Mouse (Mus musculus): Measurements from ENCODE around the gene Fars2. TPM values are rescaled to one million over a fixed set of nuclear protein-coding genes. Genes with fewer than 3 reads are reported as not detected.

Fars2 gene
- polyA plus RNA-seq, 1 experiment = 28.4 TPM

- no peak for DNase-seq
- Histone ChIP-seq H3K27me3 (ENCODE audit: control insufficient read depth, insufficient read depth, low read length) (no peaks in the 10 kb centered on the region), H3K27ac (ENCODE audit: insufficient read depth, low read length) (no peak overlapping the region), H3K4me3 (replicated peaks; ENCODE audit: insufficient read depth, low read depth, low read length) (no peak overlapping the region), H3K4me1 (ENCODE audit: control insufficient read depth, insufficient read depth, low read length) (no peaks in the 10 kb centered on the region)
- TF ChIP-seq CTCF (IDR thresholded peaks at IDR 0.05; ENCODE audit: borderline replicate concordance, insufficient read depth, low read depth, low read length) = no peak
- no peak for TF ChIP-seq POLR2A (IDR thresholded peaks at IDR 0.05; ENCODE audit: borderline replicate concordance, insufficient read depth, low read length)
- WGBS = 85% methylated on average over 6 of the region's 6 CpGs
Measured at GRCm38 (mm10) chr13:36430420-36431114, 313.4 kb downstream of the Fars2 start.

- H3K27ac ChIP-seq (ENCODE audit: insufficient read depth, low read length) = no peak overlapping the region
- no peak overlapping the region for H3K4me3 ChIP-seq (replicated peaks; ENCODE audit: insufficient read depth, low read depth, low read length)
- H3K4me1 ChIP-seq (ENCODE audit: control insufficient read depth, insufficient read depth, low read length) = no peaks in the 10 kb centered on the region
- H3K27me3 ChIP-seq (ENCODE audit: control insufficient read depth, insufficient read depth, low read length) = no peaks in the 10 kb centered on the region
- DNase-seq = no peak
- TF ChIP-seq CTCF (IDR thresholded peaks at IDR 0.05; ENCODE audit: borderline replicate concordance, insufficient read depth, low read depth, low read length) = no peak
- no peak for TF ChIP-seq POLR2A (IDR thresholded peaks at IDR 0.05; ENCODE audit: borderline replicate concordance, insufficient read depth, low read length)
- 86% methylated on average over 8 of the region's 8 CpGs for WGBS
Measured at GRCm38 (mm10) chr13:36431974-36432518, 314.8 kb downstream of the Fars2 start.

GRCm38 (mm10) chr13:36444748-36445423 is 327.7 kb downstream of the Fars2 start:
- 43% methylated on average over 4 of the region's 4 CpGs for WGBS
- Histone ChIP-seq H3K27ac (ENCODE audit: insufficient read depth, low read length) (no peak overlapping the region), H3K27me3 (ENCODE audit: control insufficient read depth, insufficient read depth, low read length) (no peaks in the 10 kb centered on the region), H3K4me3 (replicated peaks; ENCODE audit: insufficient read depth, low read depth, low read length) (no peak overlapping the region), H3K4me1 (ENCODE audit: control insufficient read depth, insufficient read depth, low read length) (peaks cover 8% of the 10 kb centered on the region; the same call in 1 of the 2 replicates)
- DNase-seq = peak; percentile 11 to 21
- TF ChIP-seq CTCF (IDR thresholded peaks at IDR 0.05; ENCODE audit: borderline replicate concordance, insufficient read depth, low read depth, low read length) (no peak), POLR2A (IDR thresholded peaks at IDR 0.05; ENCODE audit: borderline replicate concordance, insufficient read depth, low read length) (no peak)

GRCm38 (mm10) chr13:36447947-36448346 is 330.7 kb downstream of the Fars2 start:
- no peak for DNase-seq
- Histone ChIP-seq H3K27me3 (ENCODE audit: control insufficient read depth, insufficient read depth, low read length) (no peaks in the 10 kb centered on the region), H3K4me3 (replicated peaks; ENCODE audit: insufficient read depth, low read depth, low read length) (no peak overlapping the region), H3K4me1 (ENCODE audit: control insufficient read depth, insufficient read depth, low read length) (peaks cover 8% of the 10 kb centered on the region; the same call in 1 of the 2 replicates), H3K27ac (ENCODE audit: insufficient read depth, low read length) (no peak overlapping the region)
- 46% methylated on average over 4 of the region's 4 CpGs for WGBS
- TF ChIP-seq CTCF (IDR thresholded peaks at IDR 0.05; ENCODE audit: borderline replicate concordance, insufficient read depth, low read depth, low read length) = no peak
- TF ChIP-seq POLR2A (IDR thresholded peaks at IDR 0.05; ENCODE audit: borderline replicate concordance, insufficient read depth, low read length) = no peak

GRCm38 (mm10) chr13:36448565-36448964 is 331.4 kb downstream of the Fars2 start:
- H3K4me1 ChIP-seq (ENCODE audit: control insufficient read depth, insufficient read depth, low read length) = peaks cover 8% of the 10 kb centered on the region; the same call in 1 of the 2 replicates
- DNase-seq = no peak
- no peaks in the 10 kb centered on the region for H3K27me3 ChIP-seq (ENCODE audit: control insufficient read depth, insufficient read depth, low read length)
- H3K4me3 ChIP-seq (replicated peaks; ENCODE audit: insufficient read depth, low read depth, low read length) = no peak overlapping the region
- TF ChIP-seq CTCF (IDR thresholded peaks at IDR 0.05; ENCODE audit: borderline replicate concordance, insufficient read depth, low read depth, low read length) = no peak
- no peak for TF ChIP-seq POLR2A (IDR thresholded peaks at IDR 0.05; ENCODE audit: borderline replicate concordance, insufficient read depth, low read length)
- 76% methylated on average over 7 of the region's 7 CpGs for WGBS
- no peak overlapping the region for H3K27ac ChIP-seq (ENCODE audit: insufficient read depth, low read length)

GRCm38 (mm10) chr13:36451437-36451836 is 334.2 kb downstream of the Fars2 start:
- TF ChIP-seq CTCF (IDR thresholded peaks at IDR 0.05; ENCODE audit: borderline replicate concordance, insufficient read depth, low read depth, low read length) (no peak), POLR2A (IDR thresholded peaks at IDR 0.05; ENCODE audit: borderline replicate concordance, insufficient read depth, low read length) (no peak)
- Histone ChIP-seq H3K4me1 (ENCODE audit: control insufficient read depth, insufficient read depth, low read length) (no peaks in the 10 kb centered on the region), H3K4me3 (replicated peaks; ENCODE audit: insufficient read depth, low read depth, low read length) (no peak overlapping the region), H3K27ac (ENCODE audit: insufficient read depth, low read length) (no peak overlapping the region), H3K27me3 (ENCODE audit: control insufficient read depth, insufficient read depth, low read length) (no peaks in the 10 kb centered on the region)
- no peak for DNase-seq
- 83% methylated on average over 3 of the region's 3 CpGs for WGBS

GRCm38 (mm10) chr13:36460473-36460872 is 343.3 kb downstream of the Fars2 start:
- TF ChIP-seq POLR2A (IDR thresholded peaks at IDR 0.05; ENCODE audit: borderline replicate concordance, insufficient read depth, low read length) (no peak), CTCF (IDR thresholded peaks at IDR 0.05; ENCODE audit: borderline replicate concordance, insufficient read depth, low read depth, low read length) (no peak)
- no peak overlapping the region for H3K27ac ChIP-seq (ENCODE audit: insufficient read depth, low read length)
- 73% methylated on average over 3 of the region's 3 CpGs for WGBS
- no peaks in the 10 kb centered on the region for H3K4me1 ChIP-seq (ENCODE audit: control insufficient read depth, insufficient read depth, low read length)
- H3K27me3 ChIP-seq (ENCODE audit: control insufficient read depth, insufficient read depth, low read length) = no peaks in the 10 kb centered on the region
- no peak for DNase-seq
- H3K4me3 ChIP-seq (replicated peaks; ENCODE audit: insufficient read depth, low read depth, low read length) = no peak overlapping the region
